Mouse (Mus musculus): ENCODE measurements around the gene Snx29. TPM values are rescaled to one million over a fixed set of nuclear protein-coding genes. Genes with fewer than 3 reads are reported as not detected.

The Snx29 gene
- polyA plus RNA-seq, 1 experiment from 2014 or later, result 16.0 TPM

- ATAC-seq (ENCODE audit: insufficient number of reproducible peaks, insufficient read depth, low FRiP score, low TSS enrichment), result no peak
- WGBS, result 87% methylated on average over 10 of the region's 10 CpGs
- H3K27ac ChIP-seq, result no peak overlapping the region
- no peak overlapping the region for H3K4me2 ChIP-seq (replicated peaks)
- no peaks in the 10 kb centered on the region for H3K27me3 ChIP-seq
- H3K9ac ChIP-seq, result no peak overlapping the region
- H3K36me3 ChIP-seq, result no peaks in the 10 kb centered on the region
- H3K4me3 ChIP-seq, result no peak overlapping the region
- no peaks in the 10 kb centered on the region for H3K4me1 ChIP-seq
- H3K9me3 ChIP-seq, result no peaks in the 10 kb centered on the region
Observed at GRCm38 (mm10) chr16:11475137-11475943, 152.6 kb downstream of the Snx29 start.

- Histone ChIP-seq H3K4me2 (replicated peaks) (no peak overlapping the region), H3K4me1 (no peaks in the 10 kb centered on the region), H3K4me3 (no peak overlapping the region), H3K9me3 (no peaks in the 10 kb centered on the region), H3K27ac (no peak overlapping the region), H3K9ac (no peak overlapping the region), H3K36me3 (no peaks in the 10 kb centered on the region), H3K27me3 (no peaks in the 10 kb centered on the region)
- 89% methylated on average over 1 of the region's 1 CpGs for WGBS
- no peak for ATAC-seq (ENCODE audit: insufficient number of reproducible peaks, insufficient read depth, low FRiP score, low TSS enrichment)
Observed at GRCm38 (mm10) chr16:11476314-11476713, 153.6 kb downstream of the Snx29 start.

- Histone ChIP-seq H3K4me2 (replicated peaks) (no peak overlapping the region), H3K9me3 (no peaks in the 10 kb centered on the region), H3K4me3 (no peak overlapping the region), H3K36me3 (no peaks in the 10 kb centered on the region), H3K4me1 (no peaks in the 10 kb centered on the region), H3K9ac (no peak overlapping the region), H3K27ac (no peak overlapping the region), H3K27me3 (no peaks in the 10 kb centered on the region)
- WGBS, result 95% methylated on average over 2 of the region's 2 CpGs
- no peak for ATAC-seq (ENCODE audit: insufficient number of reproducible peaks, insufficient read depth, low FRiP score, low TSS enrichment)
Observed at GRCm38 (mm10) chr16:11476968-11477367, 154.3 kb downstream of the Snx29 start.

- no peak overlapping the region for H3K4me2 ChIP-seq (replicated peaks)
- H3K27ac ChIP-seq, result no peak overlapping the region
- no peaks in the 10 kb centered on the region for H3K27me3 ChIP-seq
- no peaks in the 10 kb centered on the region for H3K36me3 ChIP-seq
- 89% methylated on average over 5 of the region's 5 CpGs for WGBS
- ATAC-seq (ENCODE audit: insufficient number of reproducible peaks, insufficient read depth, low FRiP score, low TSS enrichment), result no peak
- no peaks in the 10 kb centered on the region for H3K4me1 ChIP-seq
- no peak overlapping the region for H3K9ac ChIP-seq
- no peak overlapping the region for H3K4me3 ChIP-seq
- no peaks in the 10 kb centered on the region for H3K9me3 ChIP-seq
Observed at GRCm38 (mm10) chr16:11477591-11477990, 154.9 kb downstream of the Snx29 start.

GRCm38 (mm10) chr16:11479605-11480004, 156.9 kb downstream of the Snx29 start:
- Histone ChIP-seq H3K27me3 (no peaks in the 10 kb centered on the region), H3K36me3 (no peaks in the 10 kb centered on the region), H3K9ac (no peak overlapping the region), H3K4me1 (no peaks in the 10 kb centered on the region), H3K9me3 (no peaks in the 10 kb centered on the region), H3K4me3 (no peak overlapping the region), H3K27ac (no peak overlapping the region), H3K4me2 (replicated peaks) (no peak overlapping the region)
- WGBS, result 83% methylated on average over 4 of the region's 4 CpGs
- ATAC-seq (ENCODE audit: insufficient number of reproducible peaks, insufficient read depth, low FRiP score, low TSS enrichment), result no peak

GRCm38 (mm10) chr16:11482189-11482588, 159.5 kb downstream of the Snx29 start:
- H3K27me3 ChIP-seq, result no peaks in the 10 kb centered on the region
- ATAC-seq (ENCODE audit: insufficient number of reproducible peaks, insufficient read depth, low FRiP score, low TSS enrichment), result no peak
- 100% methylated on average over 2 of the region's 2 CpGs for WGBS
- no peak overlapping the region for H3K27ac ChIP-seq
- H3K36me3 ChIP-seq, result no peaks in the 10 kb centered on the region
- H3K9me3 ChIP-seq, result no peaks in the 10 kb centered on the region
- no peak overlapping the region for H3K4me3 ChIP-seq
- H3K9ac ChIP-seq, result no peak overlapping the region
- no peak overlapping the region for H3K4me2 ChIP-seq (replicated peaks)
- H3K4me1 ChIP-seq, result no peaks in the 10 kb centered on the region

GRCm38 (mm10) chr16:11494895-11495294, 172.2 kb downstream of the Snx29 start:
- WGBS, result 81% methylated on average over 7 of the region's 7 CpGs
- Histone ChIP-seq H3K4me3 (no peak overlapping the region), H3K36me3 (no peaks in the 10 kb centered on the region), H3K9ac (no peak overlapping the region), H3K9me3 (no peaks in the 10 kb centered on the region), H3K27me3 (no peaks in the 10 kb centered on the region), H3K4me2 (replicated peaks) (no peak overlapping the region), H3K4me1 (peaks cover 12% of the 10 kb centered on the region; the same call in 1 of the 2 replicates), H3K27ac (no peak overlapping the region)
- no peak for ATAC-seq (ENCODE audit: insufficient number of reproducible peaks, insufficient read depth, low FRiP score, low TSS enrichment)

GRCm38 (mm10) chr16:11495923-11496616, 173.4 kb downstream of the Snx29 start:
- no peak overlapping the region for H3K4me3 ChIP-seq
- WGBS, result 84% methylated on average over 9 of the region's 10 CpGs
- no peaks in the 10 kb centered on the region for H3K36me3 ChIP-seq
- no peak overlapping the region for H3K4me2 ChIP-seq (replicated peaks)
- ATAC-seq (ENCODE audit: insufficient number of reproducible peaks, insufficient read depth, low FRiP score, low TSS enrichment), result no peak
- H3K27ac ChIP-seq, result no peak overlapping the region
- H3K9ac ChIP-seq, result no peak overlapping the region
- no peaks in the 10 kb centered on the region for H3K27me3 ChIP-seq
- H3K9me3 ChIP-seq, result no peaks in the 10 kb centered on the region
- H3K4me1 ChIP-seq, result peaks cover 12% of the 10 kb centered on the region; the same call in 1 of the 2 replicates

GRCm38 (mm10) chr16:11496721-11497120, 174.0 kb downstream of the Snx29 start:
- Histone ChIP-seq H3K27me3 (no peaks in the 10 kb centered on the region), H3K36me3 (no peaks in the 10 kb centered on the region), H3K4me2 (replicated peaks) (no peak overlapping the region), H3K9ac (no peak overlapping the region), H3K4me1 (peaks cover 12% of the 10 kb centered on the region; the same call in 1 of the 2 replicates), H3K9me3 (no peaks in the 10 kb centered on the region), H3K27ac (no peak overlapping the region), H3K4me3 (no peak overlapping the region)
- 55% methylated on average over 3 of the region's 3 CpGs for WGBS
- no peak for ATAC-seq (ENCODE audit: insufficient number of reproducible peaks, insufficient read depth, low FRiP score, low TSS enrichment)

GRCm38 (mm10) chr16:11500061-11500460, 177.4 kb downstream of the Snx29 start:
- Histone ChIP-seq H3K9me3 (no peaks in the 10 kb centered on the region), H3K27me3 (no peaks in the 10 kb centered on the region), H3K27ac (no peak overlapping the region), H3K36me3 (no peaks in the 10 kb centered on the region), H3K4me1 (peaks cover 12% of the 10 kb centered on the region; the same call in 1 of the 2 replicates), H3K4me3 (no peak overlapping the region), H3K9ac (no peak overlapping the region), H3K4me2 (replicated peaks) (no peak overlapping the region)
- ATAC-seq (ENCODE audit: insufficient number of reproducible peaks, insufficient read depth, low FRiP score, low TSS enrichment), result no peak
- WGBS, result 55% methylated on average over 4 of the region's 4 CpGs

- H3K4me2 ChIP-seq (replicated peaks), result no peak overlapping the region
- H3K27me3 ChIP-seq, result no peaks in the 10 kb centered on the region
- H3K9me3 ChIP-seq, result no peaks in the 10 kb centered on the region
- no peaks in the 10 kb centered on the region for H3K36me3 ChIP-seq
- 81% methylated on average over 3 of the region's 3 CpGs for WGBS
- no peak overlapping the region for H3K27ac ChIP-seq
- H3K9ac ChIP-seq, result no peak overlapping the region
- H3K4me3 ChIP-seq, result no peak overlapping the region
- no peak for ATAC-seq (ENCODE audit: insufficient number of reproducible peaks, insufficient read depth, low FRiP score, low TSS enrichment)
- H3K4me1 ChIP-seq, result peaks cover 12% of the 10 kb centered on the region; the same call in 1 of the 2 replicates
Observed at GRCm38 (mm10) chr16:11501138-11501537, 178.4 kb downstream of the Snx29 start.

- 69% methylated on average over 2 of the region's 2 CpGs for WGBS
- Histone ChIP-seq H3K27ac (no peak overlapping the region), H3K4me2 (replicated peaks) (no peak overlapping the region), H3K27me3 (no peaks in the 10 kb centered on the region), H3K36me3 (no peaks in the 10 kb centered on the region), H3K4me1 (peaks cover 12% of the 10 kb centered on the region; the same call in 1 of the 2 replicates), H3K9me3 (no peaks in the 10 kb centered on the region), H3K4me3 (no peak overlapping the region), H3K9ac (no peak overlapping the region)
- no peak for ATAC-seq (ENCODE audit: insufficient number of reproducible peaks, insufficient read depth, low FRiP score, low TSS enrichment)
Observed at GRCm38 (mm10) chr16:11501611-11502010, 178.9 kb downstream of the Snx29 start.
